Mouse (Mus musculus) ES-Bruce4 (cell line): ENCODE measurements around the gene Gsdma2.
"Not testable (repeated sequence)": the region's sequence is repeated elsewhere in the genome, so short reads cannot be mapped to it uniquely, and the experiment has no call there.

ENCODE experiments used
- CTCF ChIP-seq: IDR thresholded peaks from one replicate; pipeline ENCODE4 v1.8.1; 2011; ENCODE audit warnings: low read depth, low read length
- EP300 ChIP-seq: IDR thresholded peaks from 2 replicates; pipeline ENCODE4 v1.6.1; 2011; ENCODE audit warnings: low read depth, low read length; ENCODE audit not compliant: insufficient read depth
- POLR2A ChIP-seq: IDR thresholded peaks from one replicate; pipeline ENCODE4 v1.8.1; 2011; ENCODE audit warnings: low read length; ENCODE audit not compliant: insufficient read depth

GRCm38 (mm10) chr11:98655076-98655475, 8.5 kb downstream of the Gsdma2 start:
- not testable (repeated sequence) for TF ChIP-seq EP300, POLR2A
- peak; percentile 85 for TF ChIP-seq CTCF
